Comparison of ENCODE assay signal across 15 mouse cellular contexts in genomic region chr2:156924210-156924898, GRCm38 (mm10). TPM values are rescaled to one million over a fixed set of nuclear protein-coding genes. Genes with fewer than 3 reads are reported as not detected.
DNase-seq lines count a peak whose midpoint lies in the region; ATAC-seq and TF ChIP-seq lines count a peak whose summit lies in the region.
"Had no signal": no experiment of that assay in that cellular context is flagged by ENCODE, and none has a peak within 500 bp of the region (broad histone marks: within the 10 kb centered on the region; RNA-seq: fewer than 3 reads in every experiment).

No protein-coding gene starts in this region.

- H3K4me3 ChIP-seq in heart, postnatal 0 days (ENCODE audit: low read depth, low read length), result no peak overlapping the region
- H3K4me3 ChIP-seq: hindbrain, embryonic 13.5 days had no signal

- H3K27me3 ChIP-seq in heart, postnatal 0 days (ENCODE audit: control insufficient read depth, insufficient read depth, low read length), result no peaks in the 10 kb centered on the region
- H3K27me3 ChIP-seq: hindbrain, embryonic 13.5 days had no signal

- H3K27ac ChIP-seq in heart, postnatal 0 days (ENCODE audit: low read depth), result no peak overlapping the region
- H3K27ac ChIP-seq: hindbrain, embryonic 13.5 days had no signal

- TF ChIP-seq CTCF in heart, postnatal 0 days (IDR thresholded peaks at IDR 0.05; ENCODE audit: low read depth), result no peak

- peaks cover 9% of the 10 kb centered on the region for H3K36me3 ChIP-seq in heart, postnatal 0 days (replicated peaks; ENCODE audit: control insufficient read depth, insufficient read depth, low read length)

- no peak overlapping the region for H3K4me2 ChIP-seq in heart, postnatal 0 days (ENCODE audit: low read depth, low read length)
- H3K4me2 ChIP-seq: hindbrain, embryonic 13.5 days had no signal

- intact Hi-C loops in heart, postnatal 14 days (cut with DNase I), result no loop called here

- no peak for TF ChIP-seq EP300 in heart, postnatal 0 days (IDR thresholded peaks at IDR 0.05; ENCODE audit: low read depth)

- WGBS in heart, postnatal 0 days, result 43% methylated on average over 3 of the region's 3 CpGs

- peak; percentile 20 for DNase-seq in heart, postnatal 0 days (ENCODE audit: low spot score)
- DNase-seq in heart, postnatal 14 days, result no peak
- peak; percentile 18 for DNase-seq in NIH3T3 (ENCODE audit: low read depth)
- no peak for DNase-seq in thymus, postnatal 14 days
- no peak for DNase-seq in adrenal gland, adult 2 months
- no peak for DNase-seq in cerebellum, postnatal 10 days
- DNase-seq: cerebellum, postnatal 36 days; gastrocnemius, postnatal 14 days; kidney, postnatal 14 days; lung, postnatal 10 days; thymus, adult 18-20 months had no signal

- H3K9ac ChIP-seq in heart, postnatal 0 days (replicated peaks; ENCODE audit: low read depth, low read length), result no peak overlapping the region
- H3K9ac ChIP-seq: hindbrain, embryonic 13.5 days had no signal

- H3K4me1 ChIP-seq in heart, postnatal 0 days (ENCODE audit: control insufficient read depth, insufficient read depth), result no peaks in the 10 kb centered on the region

- H3K9me3 ChIP-seq in heart, postnatal 0 days (replicated peaks; ENCODE audit: control insufficient read depth, low read length), result no peaks in the 10 kb centered on the region
- H3K9me3 ChIP-seq: hindbrain, embryonic 13.5 days had no signal

- no peak for ATAC-seq in heart, postnatal 0 days (ENCODE audit: insufficient read depth, low read depth)
- ATAC-seq in granulocyte monocyte progenitor cell, adult 5-6 weeks (replicated peaks; ENCODE audit: poor library complexity, severe bottlenecking), result peak; percentile 76
- peak; percentile 79 for ATAC-seq in megakaryocyte progenitor cell, adult 5-6 weeks (replicated peaks; ENCODE audit: poor library complexity)

RNA-seq across cellular contexts. Expression of gene Sla2, which starts 37.4 kb away (rescaled TPM):
- 1.5 TPM in 1 of 2 replicates, not detected in the other for total RNA-seq in heart, postnatal 0 days (2014; rRNA removed; ENCODE audit: low replicate concordance)
- 0.11 and 0.14 TPM in 2 replicates for polyA plus RNA-seq in heart, postnatal 0 days (2015; fragmentation: Nextera tagmentation; extraction: Ambion mirVana)
- total RNA-seq in heart, postnatal 14 days (2021), result 1 to 10 TPM in 1 of 2 experiments, under 1 TPM in 1; 0.10 to 1.3 TPM
- total RNA-seq in granulocyte monocyte progenitor cell, adult 5-6 weeks (2014; fragmentation: Nextera tagmentation), result not detected in 2 replicates
- total RNA-seq in granulocyte monocyte progenitor cell, adult 5-6 weeks (2017), result 1.1 and 1.2 TPM in 2 replicates
- 0.10 and 0.57 TPM in 2 replicates for total RNA-seq in megakaryocyte progenitor cell, adult 5-6 weeks (2015)
- total RNA-seq in megakaryocyte progenitor cell, adult 5-6 weeks (2017), result 0.37 and 0.92 TPM in 2 replicates
- not detected for total RNA-seq in adrenal gland, adult 2 months (2021)
- 0.09 and 0.15 TPM in 2 replicates for polyA plus RNA-seq in adrenal gland, adult 2 months (2012; rRNA removed)
- total RNA-seq: adrenal gland, postnatal 4 days; gastrocnemius, postnatal 14 days had no signal

Comparison
In these comparisons a context has a peak if more than half of its experiments do, and no peak if none do; other contexts are left out.
1. DNase-seq: peak in heart, postnatal 0 days (single experiment) and NIH3T3 (single experiment); none in heart, postnatal 14 days (0 of 2), thymus, postnatal 14 days (single experiment), adrenal gland, adult 2 months (single experiment) and cerebellum, postnatal 10 days (0 of 2).